Mouse (Mus musculus) liver, embryonic 14.5 days (tissue): Measurements from ENCODE around the gene Ctla4. TPM values are rescaled to one million over a fixed set of nuclear protein-coding genes. Genes with fewer than 3 reads are reported as not detected.

Experiments used
- ATAC-seq: fragments of 200-750 bp; cut with Nextera tagmentation; 2 replicates; pipeline ENCODE4 v1.8.0; 2017; ENCODE audit warnings: moderate number of reproducible peaks, mild to moderate bottlenecking, moderate library complexity; ENCODE audit not compliant: insufficient read depth
- DNase-seq, 3 experiments: peaks; one replicate each; pipeline ENCODE4 v3.0.0-alpha.2; 2012 to 2013; ENCODE audit warnings: low read depth in 3 of 3, low spot score in 3 of 3
- H3K27ac ChIP-seq: fragments of 300-500 bp; sonication (generic); 2 replicates; pipeline ENCODE4 v1.5.1; 2014; ENCODE audit warnings: moderate library complexity, mild to moderate bottlenecking, control low read depth, inconsistent platforms
- H3K27me3 ChIP-seq: fragments of 300-500 bp; sonication (generic); 2 replicates; pipeline ENCODE4 v1.6.1; 2014; ENCODE audit warnings: mild to moderate bottlenecking, low read length, moderate library complexity; ENCODE audit not compliant: control insufficient read depth, insufficient read depth
- H3K36me3 ChIP-seq: fragments of 300-500 bp; sonication (generic); replicated peaks from 2 replicates; pipeline ENCODE4 v1.6.1; 2014; ENCODE audit warnings: low read depth; ENCODE audit not compliant: control insufficient read depth, insufficient read depth
- H3K4me1 ChIP-seq, 2 experiments: fragments of 200-500 bp in 1 of 2; fragments of 300-500 bp in 1 of 2; sonication (generic) in 1 of 2; replicated peaks; 2 replicates each; pipeline ENCODE4 v1.6.1; 2012 to 2014; ENCODE audit warnings: antibody characterized with exemption in 1 of 2, inconsistent platforms in 1 of 2, low read length in 1 of 2; ENCODE audit not compliant: control insufficient read depth in 2 of 2, insufficient read depth in 2 of 2
- H3K4me2 ChIP-seq: fragments of 300-500 bp; sonication (generic); 2 replicates; pipeline ENCODE4 v1.6.1; 2014; ENCODE audit warnings: low read depth, mild to moderate bottlenecking, control low read depth, moderate library complexity
- H3K4me3 ChIP-seq, 2 experiments: fragments of 200-500 bp in 1 of 2; fragments of 300-500 bp in 1 of 2; sonication (generic) in 1 of 2; 2 replicates each; pipeline ENCODE4 v1.5.1; 2012 to 2014; ENCODE audit warnings: low read depth in 2 of 2, low read length in 2 of 2, mild to moderate bottlenecking in 2 of 2, control low read depth in 1 of 2, inconsistent platforms in 1 of 2, moderate library complexity in 1 of 2; ENCODE audit not compliant: insufficient read depth in 1 of 2
- H3K9ac ChIP-seq: fragments of 300-500 bp; sonication (generic); replicated peaks from 2 replicates; pipeline ENCODE4 v1.6.1; 2014; ENCODE audit warnings: mild to moderate bottlenecking, control low read depth, moderate library complexity
- H3K9me3 ChIP-seq: fragments of 300-500 bp; sonication (generic); 2 replicates; pipeline ENCODE4 v1.6.1; 2016; ENCODE audit warnings: low read length, mixed read lengths; ENCODE audit not compliant: control insufficient read depth
- CTCF ChIP-seq: IDR thresholded peaks from 2 replicates; pipeline ENCODE4 v1.5.1; 2016; ENCODE audit warnings: antibody characterized with exemption, low read depth, control low read depth
- EP300 ChIP-seq: IDR thresholded peaks from 2 replicates; pipeline ENCODE4 v1.6.1; 2016; ENCODE audit warnings: antibody characterized with exemption, low read depth
- WGBS: fragments of 180-500 bp; shearing (Covaris S2); extraction: QIAGEN DNeasy Blood & Tissue Kit; methylation state at CpG from one replicate; pipeline ENCODE4 v1.1.7; 2014; ENCODE audit not compliant: insufficient replicate concordance; 5-methylcytosine and 5-hydroxymethylcytosine counted together
- polyA plus RNA-seq, 2 experiments: library from polyadenylated mRNA; depleted of rRNA in 1 of 2; stranded (reverse) in 1 of 2; unstranded in 1 of 2; fragments of >200 nt; fragmentation: Nextera tagmentation in 1 of 2; extraction: Ambion mirVana in 1 of 2; gene quantifications; 2 replicates each; pipeline versions ENCODE4 v1.2.1 to v1.2.3; 2012 to 2014

Ctla4 gene
- polyA plus RNA-seq, 2 experiments, result not detected

DNA sequence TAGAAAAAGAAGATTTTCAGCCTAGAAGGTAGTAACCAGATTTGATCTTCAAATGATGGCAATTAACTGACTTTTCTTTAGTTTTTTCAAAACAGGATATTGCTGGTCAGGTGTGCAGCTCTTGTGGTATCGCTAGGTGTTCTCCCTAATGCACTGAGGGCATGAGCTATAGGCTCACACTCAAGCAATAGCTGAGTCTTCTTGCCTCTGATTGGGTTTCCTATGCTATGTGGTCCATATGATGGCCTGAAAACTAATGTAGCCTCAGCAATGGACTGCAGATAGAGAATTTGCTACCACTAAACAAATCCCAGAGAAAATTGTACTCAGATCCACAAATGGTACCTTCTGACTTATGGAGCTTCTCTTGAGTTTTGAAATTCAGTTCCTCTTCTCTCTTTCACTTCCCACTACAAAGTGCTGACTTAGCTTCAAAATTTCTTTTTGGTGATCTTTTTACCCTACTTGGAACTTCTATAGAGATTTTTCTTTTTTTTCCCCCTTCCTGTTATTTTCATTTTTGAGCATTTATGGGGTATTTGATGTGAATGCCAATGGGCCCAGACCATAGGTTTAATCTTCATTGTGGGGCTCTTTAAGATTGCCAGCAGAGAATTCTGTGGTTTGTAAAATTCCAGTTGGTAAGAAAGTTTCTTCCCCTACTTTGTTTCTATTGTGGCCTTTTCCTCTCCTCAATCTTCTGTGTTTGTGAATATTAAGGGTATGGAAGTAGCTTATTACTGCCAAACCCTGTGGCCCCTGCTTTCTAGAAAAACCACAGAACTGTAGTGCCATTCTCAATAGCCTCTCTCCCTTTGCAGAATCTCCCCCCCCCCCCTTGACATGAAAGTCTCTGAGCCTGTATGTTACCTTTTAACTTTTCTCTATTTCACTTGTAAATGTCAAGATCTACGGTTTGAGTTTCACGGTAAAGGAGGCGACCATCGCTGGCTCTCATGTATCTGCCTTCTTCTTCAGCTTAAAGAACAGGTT is 54.6 kb downstream of the Ctla4 start:
- ATAC-seq, result no peak
- WGBS, result 72% methylated on average over 5 of the region's 5 CpGs
- no peak for TF ChIP-seq CTCF
- no peak for TF ChIP-seq EP300
- Histone ChIP-seq H3K9ac (no peak overlapping the region), H3K27ac (no peak overlapping the region), H3K27me3 (no peaks in the 10 kb centered on the region), H3K4me1 (peaks cover 0 to 2% of the 10 kb centered on the region in 2 experiments; a peak in 1 of 4 replicates), H3K36me3 (no peaks in the 10 kb centered on the region), H3K9me3 (no peaks in the 10 kb centered on the region), H3K4me3 (no peak overlapping the region), H3K4me2 (no peak overlapping the region)
- DNase-seq, result no peak

DNA sequence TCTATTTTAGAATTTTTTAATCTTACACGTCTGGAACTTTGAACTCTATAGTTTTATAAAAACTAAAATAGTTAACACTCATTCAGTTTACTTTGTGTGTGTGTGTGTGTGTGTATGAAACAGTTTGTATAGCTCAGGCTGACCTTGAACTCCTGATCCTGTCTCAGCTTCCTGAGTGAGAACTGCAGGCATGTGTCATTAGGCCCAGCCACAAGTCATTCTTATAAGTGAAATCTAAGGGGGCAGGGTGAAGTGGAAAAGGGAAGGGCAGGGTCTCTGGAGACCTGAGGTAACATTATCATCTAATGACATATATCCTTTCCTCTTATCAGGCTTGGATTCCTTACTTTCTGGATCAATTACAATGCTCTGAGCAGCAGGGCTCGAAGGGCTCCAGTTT is 56.1 kb downstream of the Ctla4 start:
- Histone ChIP-seq H3K27ac (no peak overlapping the region), H3K4me1 (no peaks in the 10 kb centered on the region; a peak in 1 of 4 replicates), H3K9me3 (no peaks in the 10 kb centered on the region), H3K9ac (no peak overlapping the region), H3K4me2 (no peak overlapping the region), H3K27me3 (no peaks in the 10 kb centered on the region), H3K4me3 (no peak overlapping the region), H3K36me3 (no peaks in the 10 kb centered on the region)
- 40% methylated on average over 2 of the region's 2 CpGs for WGBS
- TF ChIP-seq EP300 (no peak), CTCF (no peak)
- ATAC-seq, result no peak
- no peak for DNase-seq

DNA sequence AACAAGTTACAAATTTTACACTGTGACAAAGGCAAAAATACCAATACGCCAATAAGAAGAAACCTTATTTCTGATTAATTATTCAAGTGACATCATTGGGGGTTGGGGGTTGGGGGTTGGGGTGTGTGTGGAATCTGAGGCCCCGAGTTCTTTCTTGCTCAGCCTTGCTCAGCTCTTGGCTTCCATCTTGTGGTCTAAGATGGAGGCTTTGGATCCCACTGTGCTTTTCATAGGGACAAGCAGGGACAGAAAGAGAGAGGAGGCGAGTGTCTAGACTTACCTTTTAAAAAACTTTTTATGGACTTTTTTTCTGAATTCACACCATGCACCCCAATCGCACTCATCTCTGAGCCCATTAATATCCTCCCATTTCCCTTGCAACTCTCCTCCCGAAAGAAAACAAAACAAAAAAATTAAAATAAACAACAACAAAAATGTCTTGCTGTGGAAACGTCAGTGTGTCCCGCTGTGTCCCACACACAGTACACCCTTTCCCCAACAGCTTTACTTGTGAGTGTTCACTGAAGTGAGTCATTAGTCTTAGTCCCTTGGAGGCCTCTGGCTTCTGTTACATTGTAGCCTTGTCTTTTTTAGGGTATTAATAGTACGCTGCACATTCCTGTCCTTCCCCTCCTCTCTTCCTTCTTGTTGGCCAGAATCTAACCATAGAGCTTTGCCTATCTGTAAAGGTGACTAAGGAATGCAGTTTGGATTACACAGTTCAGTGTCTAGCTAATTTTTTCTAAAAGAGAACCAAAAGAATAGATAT is 59.0 kb downstream of the Ctla4 start:
- TF ChIP-seq CTCF (no peak), EP300 (no peak)
- no peak for ATAC-seq
- no peak overlapping the region for H3K4me3 ChIP-seq
- no peaks in the 10 kb centered on the region for H3K9me3 ChIP-seq
- no peak for DNase-seq
- no peaks in the 10 kb centered on the region for H3K36me3 ChIP-seq
- no peak overlapping the region for H3K9ac ChIP-seq
- no peak overlapping the region for H3K27ac ChIP-seq
- no peaks in the 10 kb centered on the region; a peak in 1 of 4 replicates for H3K4me1 ChIP-seq
- WGBS, result 69% methylated on average over 8 of the region's 8 CpGs
- no peak overlapping the region for H3K4me2 ChIP-seq
- no peaks in the 10 kb centered on the region for H3K27me3 ChIP-seq

DNA sequence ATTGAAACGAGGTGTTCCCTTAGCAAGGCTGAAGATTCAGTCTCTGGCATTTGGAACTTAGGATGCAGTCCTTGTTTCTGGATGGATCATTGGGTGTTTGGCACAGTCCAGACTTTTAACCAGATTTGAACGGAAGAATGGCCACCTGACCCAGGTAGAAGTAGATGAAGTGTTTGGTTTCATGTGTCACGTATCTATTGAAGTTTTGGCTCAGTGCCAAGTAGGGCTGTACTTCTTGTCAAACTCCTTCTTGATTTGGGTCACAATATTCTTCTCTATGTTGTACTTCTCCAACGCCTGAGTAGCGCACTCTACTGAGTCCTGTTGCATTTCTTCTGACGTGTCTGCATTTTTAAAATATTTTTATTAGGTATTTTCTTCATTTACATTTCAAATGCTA is 61.3 kb downstream of the Ctla4 start:
- Histone ChIP-seq H3K4me2 (no peak overlapping the region), H3K27ac (no peak overlapping the region), H3K9ac (no peak overlapping the region), H3K4me1 (no peaks in the 10 kb centered on the region; a peak in 1 of 4 replicates), H3K9me3 (no peaks in the 10 kb centered on the region), H3K36me3 (no peaks in the 10 kb centered on the region), H3K4me3 (no peak overlapping the region), H3K27me3 (no peaks in the 10 kb centered on the region)
- ATAC-seq (no peak), DNase-seq (no peak)
- TF ChIP-seq EP300 (no peak), CTCF (no peak)
- 59% methylated on average over 6 of the region's 6 CpGs for WGBS

DNA sequence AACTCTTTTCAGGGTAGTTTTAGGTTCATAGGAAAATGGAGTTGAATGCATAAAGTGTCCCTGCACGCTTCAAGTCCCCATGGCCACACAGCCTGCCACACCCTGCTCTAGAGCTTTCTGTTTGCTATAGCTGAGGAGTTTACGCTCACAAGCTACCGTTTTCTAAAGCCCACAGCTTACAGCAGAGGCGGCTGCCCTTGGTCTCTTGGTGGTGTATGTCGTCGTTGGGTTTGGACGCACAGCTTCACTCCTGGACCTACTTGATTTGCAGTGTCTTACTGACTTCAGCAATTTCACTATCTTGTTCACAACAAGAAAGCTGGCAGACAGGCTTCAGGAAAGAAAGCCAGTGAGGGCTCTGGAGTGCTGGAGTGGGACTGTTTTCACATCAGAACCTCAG is 66.2 kb downstream of the Ctla4 start:
- no peak overlapping the region for H3K4me2 ChIP-seq
- WGBS, result 58% methylated on average over 7 of the region's 7 CpGs
- H3K27ac ChIP-seq, result no peak overlapping the region

More for the DNA sequence above, 66.2 kb downstream of the Ctla4 start:
- no peaks in the 10 kb centered on the region for H3K27me3 ChIP-seq
- no peaks in the 10 kb centered on the region for H3K9me3 ChIP-seq
- H3K4me3 ChIP-seq, result no peak overlapping the region
- H3K4me1 ChIP-seq, result no peaks in the 10 kb centered on the region
- no peak for TF ChIP-seq EP300
- no peak for TF ChIP-seq CTCF
- no peak overlapping the region for H3K9ac ChIP-seq
- no peaks in the 10 kb centered on the region for H3K36me3 ChIP-seq
- DNase-seq, result no peak
- ATAC-seq, result no peak
